Mouse (Mus musculus): ENCODE data around the gene Nrd1.

GRCm38 (mm10) chr4:109029857-109030256 is 29.4 kb downstream of the Nrd1 start:
- TF ChIP-seq POLR2A (IDR thresholded peaks at IDR 0.05; ENCODE audit: low read depth, low read length) = no peak
- TF ChIP-seq CTCF (conservative IDR thresholded peaks at IDR 0.05; ENCODE audit: insufficient read depth, insufficient read length, low read depth, low read length) = no peak

Measured in kidney, adult 2 months (tissue).